Mouse (Mus musculus): Measurements from ENCODE around the gene Tdrd6. TPM values are rescaled to one million over a fixed set of nuclear protein-coding genes. Genes with fewer than 3 reads are reported as not detected.
A peak's percentile ranks its signal among the peaks of the same experiment; 100 is the strongest.

Tdrd6 gene
- total and polyA plus RNA-seq, 2 experiments from 2014 or later, result 1.2 TPM

DNA sequence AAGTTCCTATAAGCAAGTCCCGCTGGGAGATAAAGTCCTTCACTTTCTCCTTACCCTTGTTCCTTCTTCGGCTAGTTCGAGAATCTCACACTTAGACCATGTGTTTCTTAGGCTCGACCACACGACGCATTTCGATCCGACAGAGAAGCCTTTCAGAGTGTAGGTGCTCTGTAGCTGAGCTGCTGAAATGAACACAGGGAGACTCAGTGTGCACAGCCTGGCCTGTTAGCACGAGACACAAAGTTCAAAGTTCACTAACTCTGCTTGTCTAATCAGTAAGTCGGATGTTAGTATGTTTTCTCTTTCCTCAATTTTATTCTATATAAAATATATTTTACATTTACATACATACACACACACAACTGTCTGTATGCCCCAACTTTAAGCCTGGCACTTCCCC, 8.0 kb downstream of the Tdrd6 start:
- H3K27ac ChIP-seq (ENCODE audit: low read depth, low read length), result no peak overlapping the region
- DNase-seq, result no peak
- no peaks in the 10 kb centered on the region for H3K36me3 ChIP-seq (ENCODE audit: insufficient read depth)
- 89% methylated on average over 10 of the region's 10 CpGs for whole genome bisulfite sequencing
- TF ChIP-seq CTCF (IDR thresholded peaks at IDR 0.05; ENCODE audit: low read depth), result no peak
- H3K4me1 ChIP-seq (ENCODE audit: insufficient read depth), result no peaks in the 10 kb centered on the region
- H3K9me3 ChIP-seq (ENCODE audit: low read length), result 0 out of 2 replicates have a peak, but pooled peaks cover 11% of the 10 kb centered on the region
- H3K4me3 ChIP-seq (ENCODE audit: low read depth, low read length), result no peak overlapping the region
- H3K9ac ChIP-seq, result no peak overlapping the region
- no peak for ATAC-seq
- no peak overlapping the region for H3K4me2 ChIP-seq (ENCODE audit: low read depth)
- H3K27me3 ChIP-seq (ENCODE audit: insufficient read depth, low read length), result no peaks in the 10 kb centered on the region

DNA sequence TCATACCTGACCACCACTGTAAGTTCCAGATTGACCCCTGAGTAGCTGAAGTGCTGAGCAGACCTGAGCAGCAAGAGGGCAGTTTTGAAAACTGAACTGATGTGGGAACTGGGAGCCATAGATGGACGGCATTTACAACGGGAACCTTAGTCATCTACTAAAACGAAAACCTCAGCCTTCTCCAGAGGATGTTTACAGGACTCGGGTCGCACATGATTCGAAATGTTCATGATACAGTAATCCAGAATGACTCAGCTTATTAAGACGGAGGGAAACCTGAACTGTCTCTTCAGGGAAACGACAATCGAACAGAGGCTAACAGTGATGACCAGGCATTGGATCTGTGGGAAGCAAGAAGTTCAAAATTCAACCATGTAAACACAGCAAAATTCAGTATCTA, 10.9 kb downstream of the Tdrd6 start:
- Histone ChIP-seq H3K9me3 (ENCODE audit: low read length) (no peaks in the 10 kb centered on the region), H3K9ac (no peak overlapping the region), H3K4me1 (ENCODE audit: insufficient read depth) (no peaks in the 10 kb centered on the region), H3K36me3 (ENCODE audit: insufficient read depth) (no peaks in the 10 kb centered on the region), H3K27ac (ENCODE audit: low read depth, low read length) (no peak overlapping the region), H3K27me3 (ENCODE audit: insufficient read depth, low read length) (no peaks in the 10 kb centered on the region), H3K4me2 (ENCODE audit: low read depth) (no peak overlapping the region), H3K4me3 (ENCODE audit: low read depth, low read length) (no peak overlapping the region)
- no peak for TF ChIP-seq CTCF (IDR thresholded peaks at IDR 0.05; ENCODE audit: low read depth)
- 91% methylated on average over 9 of the region's 9 CpGs for WGBS
- ATAC-seq (no peak), DNase-seq (no peak)

GRCm38 (mm10) chr17:43612221-43612620, 17.9 kb downstream of the Tdrd6 start:
- Histone ChIP-seq H3K9ac (no peak overlapping the region), H3K4me1 (ENCODE audit: insufficient read depth) (no peaks in the 10 kb centered on the region), H3K27ac (ENCODE audit: low read depth, low read length) (no peak overlapping the region), H3K36me3 (ENCODE audit: insufficient read depth) (no peaks in the 10 kb centered on the region), H3K4me3 (ENCODE audit: low read depth, low read length) (no peak overlapping the region), H3K4me2 (ENCODE audit: low read depth) (no peak overlapping the region), H3K27me3 (ENCODE audit: insufficient read depth, low read length) (no peaks in the 10 kb centered on the region), H3K9me3 (ENCODE audit: low read length) (no peaks in the 10 kb centered on the region)
- no peak for TF ChIP-seq CTCF (IDR thresholded peaks at IDR 0.05; ENCODE audit: low read depth)
- WGBS, result 68% methylated on average over 3 of the region's 3 CpGs
- no peak for DNase-seq
- no peak for ATAC-seq

- Histone ChIP-seq H3K4me3 (ENCODE audit: low read depth, low read length) (no peak overlapping the region), H3K27me3 (ENCODE audit: insufficient read depth, low read length) (no peaks in the 10 kb centered on the region), H3K4me2 (ENCODE audit: low read depth) (no peak overlapping the region), H3K36me3 (ENCODE audit: insufficient read depth) (no peaks in the 10 kb centered on the region), H3K27ac (ENCODE audit: low read depth, low read length) (no peak overlapping the region), H3K9me3 (ENCODE audit: low read length) (no peaks in the 10 kb centered on the region), H3K9ac (no peak overlapping the region), H3K4me1 (ENCODE audit: insufficient read depth) (no peaks in the 10 kb centered on the region)
- 17% methylated on average over 7 of the region's 7 CpGs for WGBS
- TF ChIP-seq CTCF (IDR thresholded peaks at IDR 0.05; ENCODE audit: low read depth), result peak; percentile 91
- peak; percentile 80 for ATAC-seq
- DNase-seq, result peak; percentile 93
These were observed 18.5 kb downstream of the Tdrd6 start for GRCm38 (mm10) chr17:43611586-43611985.

DNA sequence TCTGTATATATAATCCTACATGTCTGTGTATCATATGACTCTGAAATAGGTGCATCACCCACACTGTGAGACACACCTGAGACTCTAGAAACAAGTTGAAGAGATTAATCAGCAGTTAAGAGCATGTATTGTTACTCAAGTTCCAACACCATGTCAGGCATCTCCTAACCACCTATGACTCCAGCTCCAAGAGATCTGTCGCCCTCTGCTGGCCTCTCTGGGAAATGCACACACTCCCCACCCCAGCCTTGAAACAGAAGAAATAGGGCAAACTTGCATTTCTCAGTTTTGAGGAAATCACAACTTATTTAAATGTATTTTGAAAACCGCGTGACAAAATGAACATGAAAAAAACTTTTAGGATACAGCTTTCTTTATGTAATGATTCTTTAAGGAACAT, 23.4 kb downstream of the Tdrd6 start:
- DNase-seq (peak; percentile 68), ATAC-seq (no peak)
- TF ChIP-seq CTCF (IDR thresholded peaks at IDR 0.05; ENCODE audit: low read depth), result peak; percentile 84
- Histone ChIP-seq H3K4me2 (ENCODE audit: low read depth) (no peak overlapping the region), H3K4me3 (ENCODE audit: low read depth, low read length) (no peak overlapping the region), H3K27ac (ENCODE audit: low read depth, low read length) (no peak overlapping the region), H3K9ac (no peak overlapping the region), H3K4me1 (ENCODE audit: insufficient read depth) (no peaks in the 10 kb centered on the region), H3K9me3 (ENCODE audit: low read length) (no peaks in the 10 kb centered on the region), H3K36me3 (ENCODE audit: insufficient read depth) (no peaks in the 10 kb centered on the region), H3K27me3 (ENCODE audit: insufficient read depth, low read length) (no peaks in the 10 kb centered on the region)
- WGBS, result 13% methylated on average over 3 of the region's 3 CpGs

DNA sequence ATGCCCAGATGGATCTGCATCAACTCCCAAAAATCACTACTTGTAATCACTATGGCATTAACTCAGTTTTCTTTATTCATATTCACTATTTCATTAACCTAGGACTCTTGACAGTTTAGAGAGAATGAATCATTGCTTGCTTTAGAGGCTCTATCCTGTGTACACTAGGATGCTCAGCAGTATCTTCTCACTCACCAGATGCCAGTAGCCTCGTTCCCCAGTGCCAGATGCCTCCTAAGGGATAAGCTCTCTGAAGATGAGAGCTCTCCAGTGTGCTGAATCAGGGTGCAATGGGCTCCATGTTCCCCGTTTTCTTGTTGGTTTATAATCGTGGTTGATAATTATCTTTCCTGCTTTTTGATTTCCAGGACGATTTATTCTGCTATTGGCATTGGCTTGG, 31.4 kb downstream of the Tdrd6 start:
- DNase-seq (no peak), ATAC-seq (no peak)
- H3K36me3 ChIP-seq (ENCODE audit: insufficient read depth), result no peaks in the 10 kb centered on the region
- no peaks in the 10 kb centered on the region for H3K27me3 ChIP-seq (ENCODE audit: insufficient read depth, low read length)
- TF ChIP-seq CTCF (IDR thresholded peaks at IDR 0.05; ENCODE audit: low read depth), result no peak
- WGBS, result 74% methylated on average over 4 of the region's 4 CpGs
- H3K9ac ChIP-seq, result no peak overlapping the region
- no peaks in the 10 kb centered on the region for H3K9me3 ChIP-seq (ENCODE audit: low read length)
- H3K4me1 ChIP-seq (ENCODE audit: insufficient read depth), result no peaks in the 10 kb centered on the region
- no peak overlapping the region for H3K4me2 ChIP-seq (ENCODE audit: low read depth)
- no peak overlapping the region for H3K4me3 ChIP-seq (ENCODE audit: low read depth, low read length)
- no peak overlapping the region for H3K27ac ChIP-seq (ENCODE audit: low read depth, low read length)

DNA sequence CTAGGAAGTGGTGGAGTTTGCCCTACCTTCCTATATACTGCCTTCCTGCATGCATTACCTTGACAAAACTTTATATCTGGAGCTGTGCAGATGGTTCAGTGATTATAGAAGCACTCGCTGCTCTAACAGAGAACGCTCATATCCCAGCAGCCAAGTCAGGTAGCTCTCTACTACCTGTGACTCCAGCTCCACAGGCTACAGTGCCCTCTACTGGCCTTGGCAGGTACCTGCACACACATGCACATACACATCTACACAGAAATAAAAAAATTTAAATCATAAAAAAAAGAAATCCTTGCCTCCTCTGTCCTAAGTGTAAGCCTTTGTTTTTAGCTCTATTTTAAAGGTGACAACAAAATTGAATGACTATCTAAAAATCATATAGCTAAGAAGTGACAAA, 32.4 kb downstream of the Tdrd6 start:
- no peak for DNase-seq
- WGBS, result 96% methylated on average over 2 of the region's 2 CpGs
- TF ChIP-seq CTCF (IDR thresholded peaks at IDR 0.05; ENCODE audit: low read depth), result 0 out of 2 replicates have a peak, but pooled peaks have one; percentile 6

More for the DNA sequence above, 32.4 kb downstream of the Tdrd6 start:
- H3K4me1 ChIP-seq (ENCODE audit: insufficient read depth), result no peaks in the 10 kb centered on the region
- no peaks in the 10 kb centered on the region for H3K36me3 ChIP-seq (ENCODE audit: insufficient read depth)
- no peak overlapping the region for H3K4me2 ChIP-seq (ENCODE audit: low read depth)
- no peaks in the 10 kb centered on the region for H3K9me3 ChIP-seq (ENCODE audit: low read length)
- no peak for ATAC-seq
- no peak overlapping the region for H3K27ac ChIP-seq (ENCODE audit: low read depth, low read length)
- H3K27me3 ChIP-seq (ENCODE audit: insufficient read depth, low read length), result no peaks in the 10 kb centered on the region
- H3K9ac ChIP-seq, result no peak overlapping the region
- no peak overlapping the region for H3K4me3 ChIP-seq (ENCODE audit: low read depth, low read length)
